Mouse (Mus musculus) heart, adult 2 months (tissue): ENCODE data around the gene Add2. TPM values are rescaled to one million over a fixed set of nuclear protein-coding genes. Genes with fewer than 3 reads are reported as not detected.

ENCODE experiments used
- DNase-seq, 2 experiments: peaks; one replicate each; pipeline ENCODE4 v3.0.0; 2021
- H3K27ac ChIP-seq: fragments of 200-600 bp; 2 replicates; pipeline ENCODE4 v1.8.1; 2022
- H3K27me3 ChIP-seq: fragments of 200-500 bp; 2 replicates; pipeline ENCODE4 v1.6.1; 2012; ENCODE audit warnings: mild to moderate bottlenecking, low read length, inconsistent platforms, mixed read lengths; ENCODE audit not compliant: control insufficient read depth, insufficient read depth
- H3K36me3 ChIP-seq: fragments of 200-500 bp; 2 replicates; pipeline ENCODE4 v1.6.1; 2012; ENCODE audit warnings: low read length, inconsistent platforms; ENCODE audit not compliant: control insufficient read depth, insufficient read depth
- H3K4me1 ChIP-seq: fragments of 200-500 bp; 2 replicates; pipeline ENCODE4 v1.6.1; 2011; ENCODE audit warnings: low read length; ENCODE audit not compliant: control insufficient read depth, insufficient read depth
- H3K4me3 ChIP-seq: fragments of 200-600 bp; 2 replicates; pipeline ENCODE4 v1.8.1; 2022
- H3K79me2 ChIP-seq: fragments of 200-500 bp; replicated peaks from 2 replicates; pipeline ENCODE4 v1.6.1; 2012; ENCODE audit warnings: mild to moderate bottlenecking, inconsistent platforms, low read length, moderate library complexity, mixed read lengths; ENCODE audit not compliant: control insufficient read depth, insufficient read depth
- H3K9ac ChIP-seq: fragments of 200-500 bp; 2 replicates; pipeline ENCODE4 v1.6.1; 2012; ENCODE audit warnings: low read depth, mild to moderate bottlenecking, control low read depth, inconsistent platforms, low read length, mixed read lengths
- CTCF ChIP-seq: fragments of 200-600 bp; IDR thresholded peaks from 2 replicates; pipeline ENCODE4 v1.8.1; 2022; ENCODE audit warnings: antibody characterized with exemption, mild to moderate bottlenecking, moderate library complexity
- EP300 ChIP-seq: fragments of 200-500 bp; IDR thresholded peaks from 2 replicates; pipeline ENCODE4 v1.6.1; 2011; ENCODE audit warnings: low read depth, low read length, control low read depth; ENCODE audit not compliant: insufficient read depth
- POLR2A ChIP-seq: fragments of 200-500 bp; IDR thresholded peaks from 2 replicates; pipeline ENCODE4 v1.6.1; 2011; ENCODE audit warnings: mild to moderate bottlenecking, low read depth, low read length, control low read depth; ENCODE audit not compliant: insufficient read depth
- whole genome bisulfite sequencing: fragments of 180-500 bp; shearing (Covaris S2); methylation state at CpG from one replicate; pipeline ENCODE4 v1.1.7; 2018; 5-methylcytosine and 5-hydroxymethylcytosine counted together
- intact Hi-C: fragments of 180-260 bp; cut with DNase I; formaldehyde crosslinking; loops from one replicate; pipeline ENCODE4 v1.15.1; 2025
- polyA plus RNA-seq: library from polyadenylated mRNA; depleted of rRNA; stranded (reverse); fragments of >200 nt; gene quantifications from 2 replicates; pipeline ENCODE4 v1.2.3, GENCODE M21; 2012
- total RNA-seq, 2 experiments: library from RNA; stranded (reverse); gene quantifications; 2 replicates each; pipeline ENCODE4 v1.2.3; 2021

Add2 gene
- total and polyA plus RNA-seq, 3 experiments = 0.16 to 0.39 (median 0.25) TPM

DNA sequence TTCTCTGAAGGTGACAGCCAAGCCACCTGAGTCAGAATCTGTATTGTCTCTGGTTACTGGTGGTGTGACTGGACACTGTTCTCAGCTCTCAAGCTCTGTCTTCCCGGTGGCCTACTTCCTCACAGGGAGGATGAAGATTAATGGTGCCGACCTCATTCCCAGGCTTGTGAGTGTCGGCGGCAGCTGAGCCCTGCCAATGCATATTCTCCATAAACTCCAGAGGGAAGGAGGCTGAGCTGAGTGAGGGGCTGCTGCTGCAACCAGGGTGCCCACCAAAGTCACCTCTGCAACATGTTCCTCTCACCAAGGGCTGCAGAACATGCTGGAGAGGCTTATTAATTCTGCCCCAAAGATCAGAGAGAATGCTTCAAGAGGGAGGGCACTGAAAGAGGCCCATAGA lies 24.1 kb downstream of the Add2 start:
- no peaks in the 10 kb centered on the region for H3K27me3 ChIP-seq
- no peaks in the 10 kb centered on the region for H3K79me2 ChIP-seq
- H3K9ac ChIP-seq = no peak overlapping the region
- no peaks in the 10 kb centered on the region for H3K36me3 ChIP-seq
- no peak overlapping the region for H3K27ac ChIP-seq
- H3K4me3 ChIP-seq = no peak overlapping the region
- no peaks in the 10 kb centered on the region for H3K4me1 ChIP-seq
- WGBS = 65% methylated on average over 4 of the region's 4 CpGs
- TF ChIP-seq POLR2A = no peak
- TF ChIP-seq EP300 = no peak
- TF ChIP-seq CTCF = no peak
- no peak for DNase-seq
- intact Hi-C loops = no loop called here

DNA sequence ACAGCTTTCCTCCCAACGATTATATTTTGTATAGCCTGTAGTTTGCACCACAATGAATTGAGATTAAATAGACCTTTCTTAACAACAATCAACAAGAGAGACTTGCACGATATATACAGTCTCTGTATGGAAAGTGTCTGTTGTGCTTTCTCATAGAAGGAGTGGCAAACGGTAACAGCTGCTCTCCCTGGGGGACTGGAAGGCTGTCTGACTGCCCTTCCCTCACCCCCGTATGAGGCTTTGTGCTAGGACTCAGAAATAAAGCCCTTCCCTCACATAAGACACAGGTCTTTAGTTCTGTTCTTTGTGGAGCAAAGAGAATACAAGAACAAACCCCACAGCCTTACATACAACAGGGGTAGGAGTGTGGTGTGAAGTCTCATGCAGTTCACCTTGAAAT lies 24.6 kb downstream of the Add2 start:
- Histone ChIP-seq H3K9ac (no peak overlapping the region), H3K27ac (no peak overlapping the region), H3K27me3 (no peaks in the 10 kb centered on the region), H3K4me3 (no peak overlapping the region), H3K79me2 (no peaks in the 10 kb centered on the region), H3K4me1 (no peaks in the 10 kb centered on the region), H3K36me3 (no peaks in the 10 kb centered on the region)
- intact Hi-C loops = no loop called here
- 54% methylated on average over 4 of the region's 4 CpGs for WGBS
- TF ChIP-seq EP300 (no peak), CTCF (no peak), POLR2A (no peak)
- no peak for DNase-seq

DNA sequence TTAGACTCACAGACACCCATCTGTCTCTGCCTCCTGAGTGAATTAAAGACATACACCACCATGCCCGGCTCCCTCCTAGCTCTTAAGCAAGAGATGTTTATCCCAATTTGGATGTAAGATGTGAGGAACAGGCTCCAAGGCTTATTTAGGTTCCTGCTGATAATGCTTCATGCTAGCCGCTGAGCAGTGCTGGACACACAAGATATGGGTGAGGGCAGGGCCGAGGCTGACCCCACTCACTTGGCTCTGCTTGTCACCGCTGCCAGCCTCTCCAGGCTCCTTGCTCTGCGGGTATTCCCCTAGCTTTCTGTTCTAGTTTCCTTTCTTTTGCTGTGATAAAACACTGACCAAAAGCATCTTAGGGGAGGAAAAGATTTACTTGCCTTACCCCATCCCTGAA lies 25.1 kb downstream of the Add2 start:
- no peak overlapping the region for H3K4me3 ChIP-seq
- TF ChIP-seq EP300 = no peak
- TF ChIP-seq CTCF = no peak
- TF ChIP-seq POLR2A = no peak
- 48% methylated on average over 5 of the region's 5 CpGs for WGBS
- H3K79me2 ChIP-seq = no peaks in the 10 kb centered on the region
- H3K4me1 ChIP-seq = no peaks in the 10 kb centered on the region
- no peak overlapping the region for H3K9ac ChIP-seq
- DNase-seq = no peak
- intact Hi-C loops = no loop called here
- no peak overlapping the region for H3K27ac ChIP-seq
- H3K27me3 ChIP-seq = no peaks in the 10 kb centered on the region
- H3K36me3 ChIP-seq = no peaks in the 10 kb centered on the region

- WGBS = 0% methylated on average over 1 of the region's 1 CpGs
- Histone ChIP-seq H3K9ac (no peak overlapping the region), H3K27me3 (no peaks in the 10 kb centered on the region), H3K36me3 (no peaks in the 10 kb centered on the region), H3K79me2 (no peaks in the 10 kb centered on the region), H3K27ac (no peak overlapping the region), H3K4me3 (no peak overlapping the region), H3K4me1 (no peaks in the 10 kb centered on the region)
- no peak for DNase-seq
- intact Hi-C loops = no loop called here
- TF ChIP-seq EP300 (no peak), CTCF (no peak), POLR2A (no peak)
These were observed 30.0 kb downstream of the Add2 start for GRCm38 (mm10) chr6:86058475-86058874.

GRCm38 (mm10) chr6:86059151-86059853 lies 30.8 kb downstream of the Add2 start:
- intact Hi-C loops = no loop called here
- no peak overlapping the region for H3K27ac ChIP-seq
- H3K27me3 ChIP-seq = no peaks in the 10 kb centered on the region
- H3K36me3 ChIP-seq = no peaks in the 10 kb centered on the region
- H3K79me2 ChIP-seq = no peaks in the 10 kb centered on the region
- 27% methylated on average over 7 of the region's 7 CpGs for WGBS
- DNase-seq = no peak
- H3K4me1 ChIP-seq = no peaks in the 10 kb centered on the region
- TF ChIP-seq POLR2A (no peak), EP300 (no peak), CTCF (no peak)
- H3K4me3 ChIP-seq = no peak overlapping the region
- no peak overlapping the region for H3K9ac ChIP-seq

DNA sequence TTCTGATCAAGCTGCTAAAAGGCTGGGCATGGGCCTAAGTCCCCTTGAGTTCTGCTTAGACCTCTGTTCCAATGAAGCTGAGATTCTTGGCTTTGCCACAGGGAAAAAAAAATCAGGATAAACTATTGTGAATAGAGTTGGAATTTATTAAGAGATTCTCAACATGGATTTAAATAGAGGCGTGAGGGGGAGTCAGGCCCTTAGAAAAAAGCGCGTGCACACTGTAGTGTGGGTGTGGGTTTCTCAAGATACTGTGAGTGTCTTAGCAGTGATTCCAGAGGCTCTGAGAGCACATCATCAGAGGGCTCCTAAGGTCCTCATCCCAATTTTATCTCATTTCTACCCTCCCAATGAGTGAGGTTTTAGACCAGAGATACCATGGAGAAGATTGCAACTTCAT lies 31.7 kb downstream of the Add2 start:
- TF ChIP-seq CTCF (no peak), EP300 (no peak), POLR2A (no peak)
- no peaks in the 10 kb centered on the region for H3K27me3 ChIP-seq
- intact Hi-C loops = no loop called here
- no peak overlapping the region for H3K27ac ChIP-seq
- no peak overlapping the region for H3K4me3 ChIP-seq
- no peak for DNase-seq
- no peak overlapping the region for H3K9ac ChIP-seq
- no peaks in the 10 kb centered on the region for H3K4me1 ChIP-seq
- H3K79me2 ChIP-seq = no peaks in the 10 kb centered on the region
- H3K36me3 ChIP-seq = no peaks in the 10 kb centered on the region
- 87% methylated on average over 3 of the region's 3 CpGs for WGBS
